Mouse (Mus musculus) cerebellum, adult 8-10 months (tissue): ENCODE results near the gene Myh14.
A peak's percentile ranks its signal among the peaks of the same experiment; 100 is the strongest.

Experiments used
- DNase-seq: peaks from one replicate; pipeline ENCODE4 v3.0.0; 2022

Myh14 gene

DNA sequence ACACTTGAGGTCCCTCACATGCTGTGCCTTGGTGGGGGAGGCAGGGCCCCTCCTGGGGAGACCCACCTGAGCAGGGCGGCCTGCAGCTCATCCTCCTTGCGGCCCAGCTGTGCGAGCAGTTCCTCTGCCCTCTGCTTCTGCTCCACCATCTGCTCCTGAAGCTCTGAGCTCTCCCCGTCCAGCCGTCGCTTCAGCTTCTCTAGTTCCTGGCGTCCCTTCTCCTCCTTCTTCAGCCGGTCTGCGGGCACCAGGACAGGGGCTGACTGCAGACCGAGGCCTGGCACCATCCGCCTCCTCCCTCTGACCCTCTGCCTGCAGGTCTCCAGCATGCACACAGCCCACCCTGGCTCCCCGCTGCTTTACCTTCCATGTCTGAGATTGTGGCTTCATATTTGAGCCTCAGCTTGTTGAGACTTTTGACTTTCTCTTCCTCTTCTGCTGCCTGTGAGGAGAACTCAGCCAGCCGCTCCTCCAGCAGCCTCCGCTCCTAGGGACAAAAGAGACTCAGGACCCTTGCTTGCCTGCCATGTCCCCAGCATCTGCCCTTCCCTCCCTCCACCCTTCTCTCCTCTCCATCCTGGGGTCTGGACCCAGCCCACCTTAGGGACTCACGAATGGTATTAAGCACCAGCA, 42.1 kb downstream of the Myh14 start:
- DNase-seq, result no peak

DNA sequence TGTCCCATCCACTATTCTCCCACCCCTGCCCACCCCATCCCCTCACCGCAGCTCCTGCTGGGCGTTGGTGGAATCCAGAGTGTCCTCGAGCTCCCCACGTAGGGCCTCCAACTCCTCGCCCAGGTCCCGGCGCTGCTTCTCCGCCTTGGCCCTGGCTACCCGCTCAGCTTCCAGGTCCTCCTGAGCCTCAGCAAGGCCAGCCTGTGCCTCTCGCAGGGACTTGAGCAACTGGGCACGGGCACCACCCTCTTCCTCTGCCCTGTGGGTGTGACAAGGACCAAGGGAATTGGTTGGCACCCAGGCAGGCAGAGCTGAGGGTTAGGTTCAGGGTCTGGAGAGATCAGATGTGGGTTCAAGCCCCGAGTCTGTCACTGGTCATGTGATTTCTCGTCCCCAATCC, 43.7 kb downstream of the Myh14 start:
- DNase-seq, result no peak

DNA sequence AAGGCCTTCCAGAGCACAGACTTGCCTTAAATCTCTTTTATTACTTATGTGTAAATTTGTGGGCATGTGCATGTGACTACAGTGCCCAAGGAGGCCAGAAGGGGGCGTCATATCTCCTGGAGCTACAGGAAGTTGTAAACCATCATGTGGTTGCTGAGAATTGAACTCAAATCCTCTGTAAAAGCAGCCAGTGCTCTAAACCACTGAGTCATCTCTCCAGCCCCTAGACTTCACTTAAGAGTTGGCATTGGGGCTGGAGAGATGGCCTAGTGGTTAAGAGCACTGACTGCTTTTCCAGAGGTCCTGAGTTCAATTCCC, 44.6 kb downstream of the Myh14 start:
- no peak for DNase-seq

DNA sequence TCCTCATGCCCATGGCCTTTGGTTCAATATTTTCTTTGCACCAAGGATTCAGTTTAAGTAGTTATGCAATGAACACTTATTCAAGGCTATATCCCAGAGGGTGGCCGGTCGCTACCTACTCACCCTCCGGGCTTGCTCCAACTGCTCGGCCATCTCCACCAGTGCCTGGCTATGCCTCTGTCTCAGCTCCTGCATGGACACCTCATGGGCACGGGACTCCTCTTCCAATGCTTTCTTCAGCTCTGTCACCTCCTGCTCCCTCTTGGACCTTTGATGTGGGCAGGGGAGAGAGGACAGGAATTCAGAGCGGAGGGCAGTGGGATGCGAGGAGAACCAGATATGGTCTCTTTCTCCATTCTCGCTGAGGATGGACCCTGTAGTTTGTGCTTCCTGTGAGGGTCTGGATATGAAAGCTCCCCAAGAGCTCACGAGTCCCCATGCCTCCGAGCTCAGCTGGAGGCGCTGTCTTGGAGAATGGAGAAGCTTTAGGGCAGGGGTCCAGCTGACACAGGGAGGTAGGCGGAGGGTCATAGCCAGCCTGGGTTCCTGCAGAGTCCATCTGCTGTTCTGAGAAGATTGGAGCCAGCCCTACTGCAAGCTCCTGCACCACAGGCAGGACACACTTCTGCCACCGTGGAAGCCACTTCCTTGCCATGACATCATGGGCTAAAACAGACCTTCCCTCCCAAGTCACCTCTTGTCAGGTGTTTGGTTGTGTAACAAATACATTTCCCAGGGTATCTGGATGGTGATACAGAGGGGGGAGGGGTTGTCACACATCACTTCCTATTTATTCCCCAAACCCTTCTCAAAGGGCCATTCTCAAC, 45.2 kb downstream of the Myh14 start:
- peak; percentile 91 for DNase-seq

DNA sequence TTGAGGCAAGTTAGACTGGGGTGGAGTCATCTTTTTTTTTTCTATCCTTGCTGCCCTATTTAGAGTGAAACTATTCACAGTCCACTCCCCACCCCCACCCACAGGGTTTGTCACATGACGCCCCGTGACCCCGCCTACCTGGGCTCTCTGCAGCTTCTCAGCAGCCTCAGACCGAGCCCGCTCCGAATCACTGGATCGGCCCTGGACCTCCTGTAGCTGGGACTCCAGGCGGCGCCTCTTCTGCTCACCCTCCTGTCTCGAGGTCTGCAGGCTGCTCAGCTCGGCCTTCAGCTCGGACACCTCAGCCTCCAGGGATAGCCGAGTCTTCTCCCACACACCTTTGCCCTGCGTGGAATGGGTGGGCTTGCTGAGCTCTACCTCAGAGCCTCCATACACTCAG, 45.8 kb downstream of the Myh14 start:
- peak; percentile 76 for DNase-seq

DNA sequence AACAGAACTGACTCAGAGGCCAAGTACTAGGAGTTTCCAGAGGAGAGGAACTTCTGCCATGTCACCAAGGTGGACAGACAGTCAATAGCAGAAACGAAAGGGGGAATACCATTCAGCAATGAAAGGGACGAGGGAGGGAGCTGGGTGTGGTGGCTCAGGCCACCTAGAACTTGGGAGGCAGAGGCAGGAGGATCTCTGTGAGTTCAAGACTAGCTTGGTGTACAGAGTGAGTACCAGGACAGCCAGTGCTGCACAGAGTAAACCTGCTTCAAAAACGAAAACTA, 46.2 kb downstream of the Myh14 start:
- no peak for DNase-seq

DNA sequence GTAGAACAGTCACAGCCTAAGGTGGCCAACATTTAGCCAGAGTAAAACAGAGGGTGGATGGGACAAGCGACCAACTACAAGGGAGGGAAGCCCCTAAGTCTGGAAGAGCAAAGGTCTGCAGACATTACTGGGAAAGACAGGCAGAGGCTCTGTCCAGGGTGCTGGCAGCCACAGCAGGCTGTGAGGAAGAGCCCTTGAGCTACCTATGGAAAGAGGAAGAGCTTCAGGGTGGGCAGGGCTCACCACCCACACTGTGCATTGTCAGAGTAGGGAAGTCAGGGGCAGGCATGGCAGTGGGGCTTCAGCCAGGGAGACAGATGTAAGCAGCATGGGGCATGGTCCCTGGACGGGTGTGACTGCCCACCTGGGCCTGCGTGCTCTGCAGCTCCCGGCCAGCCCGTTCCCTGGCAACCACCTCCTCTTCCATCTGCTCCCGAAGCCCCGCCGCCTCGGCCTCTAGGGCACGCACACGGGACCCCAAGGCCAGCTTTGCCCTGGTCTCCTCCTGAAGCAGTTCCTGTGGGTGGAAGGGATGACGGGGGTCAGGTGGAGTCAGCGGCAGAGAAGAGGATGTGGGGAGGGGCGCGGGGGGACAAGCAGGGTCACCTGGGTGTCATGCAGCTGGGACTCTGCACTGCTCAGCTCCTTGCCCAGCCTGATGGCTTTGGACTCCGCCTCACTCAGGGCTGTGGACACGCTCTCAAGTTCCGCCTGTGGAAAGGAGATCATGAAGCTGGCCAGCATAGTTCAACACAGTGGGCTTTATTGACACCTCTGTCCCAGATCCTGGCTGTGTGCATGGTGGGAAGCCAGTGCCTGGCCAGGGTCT, 46.7 kb downstream of the Myh14 start:
- peak; percentile 66 for DNase-seq

DNA sequence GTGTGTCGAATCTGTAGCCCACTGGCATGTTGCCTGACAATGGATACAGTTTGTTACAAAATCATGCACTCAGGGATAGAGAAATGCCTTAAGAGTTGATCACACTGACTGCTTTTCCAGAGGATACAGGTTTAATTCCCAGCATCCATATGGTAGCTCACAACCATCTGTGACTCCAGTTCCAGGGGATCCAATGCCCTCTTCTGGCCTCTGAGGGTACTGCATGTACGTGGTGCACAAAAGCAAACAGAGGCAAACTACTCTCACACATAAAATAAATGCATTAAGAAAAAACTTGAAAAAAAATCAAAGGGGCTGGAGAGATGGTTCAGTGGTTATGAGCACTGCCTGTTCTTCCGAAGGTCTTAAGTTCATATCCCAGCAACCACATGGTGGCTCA, 53.6 kb downstream of the Myh14 start:
- no peak for DNase-seq

DNA sequence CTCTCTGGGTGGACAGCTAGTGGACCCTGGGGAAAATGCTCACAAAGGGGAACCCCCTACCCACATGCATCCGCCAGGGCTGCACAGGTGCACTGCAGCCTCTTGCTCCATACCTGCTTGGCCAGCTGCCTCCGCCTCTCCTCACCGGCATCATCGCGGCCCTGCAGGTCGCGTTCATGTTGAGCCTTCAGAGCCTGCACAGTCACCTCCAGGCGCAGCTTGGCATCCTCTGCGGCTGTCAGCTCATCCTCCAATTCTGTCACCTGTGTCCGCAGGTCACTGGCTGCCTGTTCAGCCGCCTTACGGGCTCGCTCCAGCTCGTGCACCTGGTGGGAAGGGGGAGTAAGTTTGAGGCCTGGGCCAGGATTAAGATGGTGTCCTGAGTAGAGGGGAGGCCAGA, 54.7 kb downstream of the Myh14 start:
- no peak for DNase-seq

DNA sequence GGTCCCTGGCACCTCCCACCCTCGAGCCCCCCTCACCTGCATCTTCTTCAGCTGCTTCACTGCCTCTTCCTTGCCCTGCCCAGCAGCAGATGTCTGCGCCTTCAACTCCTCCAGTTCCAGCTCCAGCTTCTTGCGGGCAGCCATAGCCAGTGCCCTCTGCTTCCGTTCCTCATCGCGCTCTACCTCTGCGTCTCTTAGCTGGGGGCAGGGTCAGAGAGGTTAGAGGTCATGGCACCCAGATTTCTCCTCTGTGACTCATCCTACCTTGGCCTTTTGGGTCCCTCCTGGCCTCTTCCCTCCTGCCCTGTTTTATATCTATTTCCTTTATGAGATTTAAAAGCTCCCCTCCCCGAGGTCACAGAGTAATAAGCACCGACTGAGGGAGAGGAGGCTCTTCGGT, 55.3 kb downstream of the Myh14 start:
- no peak for DNase-seq

DNA sequence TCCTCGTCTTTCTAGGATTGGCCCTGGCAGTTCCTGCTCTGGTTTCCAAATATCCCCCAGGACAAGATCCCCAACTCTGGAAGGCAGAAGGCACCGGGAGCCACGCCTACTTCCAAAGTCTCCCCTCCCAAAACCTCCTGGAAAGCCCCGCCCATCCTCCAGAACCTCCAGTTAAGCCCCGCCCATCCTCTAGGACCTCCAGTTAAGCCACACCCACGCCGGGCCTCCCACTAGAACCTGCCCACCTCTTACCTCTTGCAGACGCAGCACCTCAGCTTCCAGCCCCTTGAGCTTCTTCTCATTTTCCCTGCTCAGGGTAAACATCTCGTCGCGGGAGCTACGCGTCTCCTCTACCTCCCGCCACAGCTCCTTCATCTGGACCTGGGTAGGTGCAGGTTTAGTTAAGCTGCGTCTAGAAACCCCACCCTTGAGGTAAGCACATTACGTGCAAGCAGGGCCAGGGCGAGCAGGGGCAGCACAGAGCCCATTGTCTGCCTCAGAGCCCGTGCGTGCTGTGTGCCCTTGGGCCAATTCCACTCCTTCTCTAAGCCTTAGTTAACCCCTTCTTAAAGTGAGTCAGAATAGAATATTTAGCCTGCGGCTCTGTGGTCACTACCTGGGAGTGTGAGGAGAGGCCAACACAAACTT, 56.5 kb downstream of the Myh14 start:
- no peak for DNase-seq

DNA sequence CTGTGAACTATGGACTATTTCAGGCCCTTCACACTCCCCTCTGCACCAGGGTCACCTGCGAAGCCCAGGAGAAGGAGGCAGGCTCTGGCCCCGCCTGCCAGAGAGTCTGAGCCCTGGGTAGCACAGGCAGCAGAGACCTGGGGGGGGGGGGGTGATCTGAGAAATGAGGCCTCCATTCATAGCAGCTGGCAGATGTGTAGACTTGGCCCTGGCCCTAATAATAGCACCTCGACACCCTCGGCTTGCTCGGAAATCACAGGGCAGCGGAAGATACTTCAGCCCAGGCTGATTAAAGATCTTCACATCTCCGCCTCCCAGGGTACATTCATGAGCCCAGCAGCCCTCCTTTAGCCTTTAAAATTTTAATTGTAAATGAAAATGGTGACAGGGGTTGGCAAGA, 58.5 kb downstream of the Myh14 start:
- DNase-seq, result no peak

DNA sequence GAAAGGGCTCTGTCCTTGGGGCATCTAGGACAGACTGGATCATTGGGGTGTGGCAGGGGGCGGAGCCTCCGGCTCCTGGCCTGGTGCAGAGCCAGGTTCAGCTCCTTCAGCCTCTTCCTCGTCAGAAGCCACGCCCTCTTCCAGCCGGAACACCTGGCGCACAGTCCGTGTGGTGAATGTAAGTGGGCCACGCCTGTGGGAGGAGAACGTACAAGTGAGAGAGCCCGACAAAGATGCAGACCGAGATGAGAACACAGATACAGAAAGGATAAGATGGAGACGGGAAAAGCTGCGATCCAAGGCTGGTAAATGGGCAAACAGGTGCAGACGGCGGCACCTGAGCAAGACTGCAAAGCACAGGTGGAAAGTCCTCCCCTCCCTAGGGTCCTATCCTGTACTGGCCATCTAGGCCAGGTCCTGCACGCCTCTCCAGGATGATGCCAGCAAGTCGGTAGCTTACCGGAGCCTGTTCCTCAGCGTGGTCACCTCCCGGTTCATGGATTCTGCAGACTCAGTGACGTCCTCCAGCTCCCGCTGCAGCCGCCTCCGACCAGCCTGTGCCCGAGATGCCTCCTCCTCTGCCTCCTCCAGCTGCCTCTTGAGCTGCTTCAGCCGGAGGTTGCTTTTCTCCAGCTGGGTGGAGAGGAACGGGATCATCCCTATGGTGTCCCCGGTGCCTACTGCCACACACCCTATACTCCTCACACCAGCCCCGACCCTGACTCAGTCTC, 64.3 kb downstream of the Myh14 start:
- DNase-seq, result peak; percentile 59

DNA sequence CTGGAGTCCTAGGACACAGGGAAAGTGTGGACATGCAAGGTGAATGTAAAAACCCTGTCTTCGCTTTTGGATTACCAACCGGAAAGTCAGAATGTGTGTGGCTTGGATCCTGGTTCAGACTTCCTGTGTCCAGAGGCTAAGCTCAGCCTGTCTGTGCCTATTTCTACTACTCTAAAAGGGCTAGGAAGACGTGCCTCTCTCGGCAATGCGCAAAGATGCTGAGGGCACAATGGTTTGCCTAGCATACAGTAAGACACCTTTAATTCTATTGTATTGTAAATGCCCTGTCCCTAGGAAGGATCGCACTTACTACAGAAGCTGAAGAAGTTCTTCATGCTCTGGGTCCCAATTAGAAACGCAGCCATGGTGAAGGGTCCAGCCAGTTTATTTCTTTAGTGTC, 65.2 kb downstream of the Myh14 start:
- no peak for DNase-seq

DNA sequence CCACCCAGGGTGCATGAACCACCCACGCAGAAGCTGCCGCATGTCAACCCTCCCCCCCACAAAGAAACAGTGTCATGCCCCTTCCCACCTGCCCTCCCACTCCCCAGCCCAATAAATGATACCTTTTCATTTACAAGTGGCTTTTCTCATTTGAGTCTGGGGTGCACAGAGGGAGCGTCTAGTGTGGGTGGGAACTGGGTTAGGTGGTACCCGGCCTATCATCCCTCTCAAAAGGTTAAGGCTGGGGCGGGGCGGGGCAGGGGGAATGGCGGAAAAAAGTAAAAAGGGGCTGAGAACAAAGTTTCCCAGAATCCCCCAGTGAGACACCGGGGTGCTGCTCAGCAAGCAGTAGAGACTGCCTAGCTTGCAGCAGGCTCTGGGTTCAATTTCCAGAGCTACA, 66.0 kb downstream of the Myh14 start:
- DNase-seq, result no peak

DNA sequence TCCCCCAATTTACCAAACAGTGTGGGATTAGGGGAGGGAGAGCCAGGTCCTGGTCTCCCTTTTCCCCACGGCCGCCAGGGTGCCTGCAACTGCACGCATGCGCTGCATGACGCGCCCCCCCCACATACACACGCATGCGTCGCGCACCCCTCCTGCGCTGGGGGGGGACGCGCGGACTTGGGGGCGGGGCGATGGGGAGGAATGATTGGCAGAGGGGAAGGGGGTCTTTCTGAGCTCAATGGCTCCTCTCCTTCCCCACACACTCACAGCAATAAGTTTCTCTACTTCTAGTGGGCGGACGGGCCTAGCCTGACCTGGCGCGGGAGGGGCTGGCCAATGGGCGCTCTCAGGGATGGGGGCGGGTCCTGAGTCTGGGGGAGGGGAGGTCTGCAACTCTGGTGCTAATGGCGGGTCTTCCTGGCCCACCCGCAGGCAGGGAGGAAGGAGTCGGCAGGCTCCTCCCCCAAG, 66.5 kb downstream of the Myh14 start:
- DNase-seq, result peak; percentile 69

DNA sequence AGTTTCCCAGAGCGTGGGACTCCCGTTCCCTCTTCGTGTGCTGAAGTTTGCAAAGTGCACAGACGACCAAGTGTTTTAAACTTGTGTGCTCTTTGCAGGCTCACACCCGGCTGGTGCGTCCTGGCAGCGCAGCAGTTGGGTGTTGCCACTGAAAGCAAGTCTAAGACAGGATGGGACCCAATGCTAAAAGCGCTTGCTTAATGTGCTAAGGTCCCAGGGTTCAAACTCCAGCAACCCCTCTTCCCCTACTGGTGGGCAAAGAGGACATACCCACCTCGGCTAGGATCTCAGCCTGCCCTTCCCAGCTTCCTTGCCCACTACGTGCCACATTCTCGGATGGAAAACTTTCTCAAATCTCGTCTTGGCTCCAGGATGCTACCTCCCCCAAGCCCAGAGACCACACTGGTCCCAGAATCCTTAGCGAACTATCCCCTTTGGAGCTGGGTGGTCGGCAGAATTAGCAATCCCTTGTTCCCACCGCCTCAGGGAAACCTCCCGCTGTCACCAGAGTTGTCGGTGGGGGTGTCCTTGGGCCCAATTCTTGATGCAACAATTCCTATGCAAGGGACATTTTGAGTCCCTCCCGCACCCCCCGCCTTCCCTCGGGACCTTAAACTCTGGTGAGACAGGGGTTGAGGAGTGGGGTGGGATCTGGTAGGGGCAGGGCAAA, 67.3 kb downstream of the Myh14 start:
- peak; percentile 54 for DNase-seq

DNA sequence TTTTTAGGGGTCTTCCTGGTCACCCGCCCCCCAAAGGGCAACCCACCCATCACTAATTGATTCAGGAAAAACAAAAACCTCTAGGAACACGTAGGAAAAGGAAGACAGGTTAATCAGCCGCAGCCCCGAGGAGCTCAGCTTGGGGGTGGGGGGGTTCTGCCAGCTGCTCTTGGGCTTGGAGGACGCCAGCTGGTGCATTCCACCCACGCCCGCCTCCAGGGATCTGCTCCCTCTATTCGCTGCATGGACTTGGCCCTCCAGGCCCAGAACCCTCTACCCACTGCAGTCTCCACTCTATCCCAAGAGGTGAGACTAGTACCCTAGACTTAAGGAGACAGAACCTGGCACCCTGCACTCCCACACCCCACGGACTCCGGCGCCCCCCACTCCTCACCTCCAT, 68.2 kb downstream of the Myh14 start:
- peak; percentile 74 for DNase-seq

DNA sequence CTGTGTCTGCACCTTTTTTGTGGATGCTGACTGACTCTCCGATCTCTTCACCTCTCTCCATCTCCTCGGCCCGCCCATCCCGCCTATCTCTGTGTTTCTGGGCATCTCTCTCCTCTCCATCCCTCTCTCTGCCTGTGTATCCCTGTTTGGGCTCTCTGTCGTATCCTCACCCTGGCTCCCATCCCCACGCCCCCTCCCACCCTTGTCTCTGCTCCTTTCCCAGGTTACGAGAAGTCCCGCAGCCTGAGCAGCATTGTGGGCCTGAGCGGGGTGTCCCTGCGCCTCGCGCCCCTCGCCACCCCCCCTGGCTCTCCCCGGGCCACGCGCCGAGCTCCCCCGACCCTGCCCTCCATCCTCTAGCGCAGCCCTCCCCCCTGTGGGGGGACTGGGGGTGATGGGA, 69.0 kb downstream of the Myh14 start:
- DNase-seq, result no peak

DNA sequence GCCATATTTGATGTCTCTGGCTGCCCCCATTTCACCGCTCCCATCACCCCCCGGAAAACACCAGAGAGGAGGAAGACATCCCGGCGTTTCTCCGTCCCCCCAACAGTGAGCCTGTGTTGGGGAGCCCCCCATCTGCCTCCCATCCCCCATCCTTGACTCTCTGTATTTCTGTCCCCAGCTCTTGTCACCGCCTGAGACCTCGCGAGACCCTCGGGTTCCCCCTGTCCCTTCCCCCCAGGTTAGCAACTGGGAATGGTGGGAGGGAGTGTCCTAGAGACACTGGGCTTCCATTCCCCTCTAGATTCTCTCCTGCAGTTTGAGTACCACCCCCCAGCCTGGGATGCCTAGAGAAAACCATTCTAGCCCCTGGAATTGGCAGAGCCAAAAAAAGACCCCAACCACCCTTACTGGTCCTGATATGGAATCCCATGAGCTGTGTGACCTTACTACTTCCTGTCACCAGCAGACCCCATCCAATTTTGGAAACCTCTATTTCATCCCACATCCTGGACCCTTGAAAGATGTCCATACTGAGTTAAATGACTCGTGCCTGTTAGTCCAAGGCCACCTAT, 69.9 kb downstream of the Myh14 start:
- no peak for DNase-seq

DNA sequence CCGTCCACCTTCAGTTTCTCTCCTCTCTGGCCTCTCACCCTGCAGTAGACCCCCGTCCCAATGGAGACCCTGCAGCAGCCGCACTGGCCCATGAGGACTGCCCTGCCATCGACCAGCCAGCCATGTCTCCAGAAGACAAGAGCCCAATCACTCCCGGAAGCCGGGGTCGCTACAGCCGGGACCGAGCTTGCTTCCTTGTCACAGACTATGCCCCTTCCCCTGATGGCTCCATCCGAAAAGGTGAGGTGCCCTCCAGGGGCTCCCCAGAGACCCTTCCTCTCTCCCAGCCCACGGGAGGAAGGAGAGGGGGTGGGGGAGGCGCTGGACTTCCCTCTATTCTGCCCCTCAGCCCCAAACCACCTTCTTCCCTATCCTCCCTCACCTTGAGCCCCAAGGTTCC, 72.3 kb downstream of the Myh14 start:
- no peak for DNase-seq

DNA sequence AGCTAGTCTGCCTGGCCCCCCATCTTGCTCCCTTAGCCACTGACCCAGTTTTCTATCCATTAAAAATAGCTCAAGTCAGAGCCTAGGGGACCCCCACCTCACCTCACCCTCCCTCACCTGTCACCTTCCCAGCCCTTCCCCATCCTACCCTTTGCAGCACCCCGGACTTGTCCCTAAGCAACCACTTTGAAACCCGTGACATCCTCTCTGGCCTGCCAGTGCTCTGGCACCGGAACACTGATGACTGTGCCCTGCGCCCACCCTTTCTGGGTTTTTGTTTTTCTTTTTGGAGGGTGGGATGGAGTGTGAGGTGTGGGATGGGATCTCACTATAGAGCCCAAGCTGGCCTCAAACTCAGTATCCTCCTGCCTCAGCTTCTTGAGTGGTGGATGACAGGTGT, 73.0 kb downstream of the Myh14 start:
- no peak for DNase-seq
